ENCODE assay signal across 32 mouse cellular contexts in genomic region chr3:53338571-53338970, GRCm38 (mm10).
DNase-seq lines count a peak whose midpoint lies in the region; ATAC-seq lines count a peak whose summit lies in the region.
"Had no signal": no experiment of that assay in that cellular context is flagged by ENCODE, and none has a peak within 500 bp of the region (broad histone marks: within the 10 kb centered on the region; RNA-seq: fewer than 3 reads in every experiment).

No protein-coding gene starts in this region.

- H3K27me3 ChIP-seq in midbrain, embryonic 13.5 days = no peaks in the 10 kb centered on the region
- no peaks in the 10 kb centered on the region for H3K27me3 ChIP-seq in midbrain, embryonic 15.5 days (replicated peaks)
- H3K27me3 ChIP-seq in hindbrain, embryonic 14.5 days (ENCODE audit: control insufficient read depth, insufficient read depth, low read length) = no peaks in the 10 kb centered on the region

- 0 out of 2 replicates have a peak, but pooled peaks have one; percentile 37 for ATAC-seq in midbrain, embryonic 13.5 days
- no peak for ATAC-seq in midbrain, embryonic 15.5 days (replicated peaks)
- peak; percentile 75; the same call in 1 of the 2 replicates for ATAC-seq in hindbrain, embryonic 14.5 days (ENCODE audit: low FRiP score)
- ATAC-seq: forebrain, embryonic 16.5 days; intestine, embryonic 16.5 days; midbrain, embryonic 16.5 days had no signal

- H3K9ac ChIP-seq in midbrain, embryonic 13.5 days (replicated peaks) = no peak overlapping the region
- H3K9ac ChIP-seq in midbrain, embryonic 15.5 days = no peak overlapping the region
- H3K9ac ChIP-seq in hindbrain, embryonic 14.5 days = no peak overlapping the region
- H3K9ac ChIP-seq: embryonic facial prominence, embryonic 13.5 days; heart, embryonic 13.5 days; liver, embryonic 14.5 days had no signal

- H3K9me3 ChIP-seq in midbrain, embryonic 13.5 days = no peaks in the 10 kb centered on the region
- no peaks in the 10 kb centered on the region for H3K9me3 ChIP-seq in midbrain, embryonic 15.5 days
- H3K9me3 ChIP-seq in hindbrain, embryonic 14.5 days (ENCODE audit: control insufficient read depth, low read length) = no peaks in the 10 kb centered on the region
- H3K9me3 ChIP-seq: embryonic facial prominence, embryonic 13.5 days; forebrain, embryonic 10.5 days; heart, embryonic 13.5 days had no signal

- no peaks in the 10 kb centered on the region; the same call in 1 of the 2 replicates for H3K4me1 ChIP-seq in midbrain, embryonic 13.5 days (replicated peaks)
- no peaks in the 10 kb centered on the region for H3K4me1 ChIP-seq in midbrain, embryonic 15.5 days
- peaks cover 6% of the 10 kb centered on the region for H3K4me1 ChIP-seq in hindbrain, embryonic 14.5 days (replicated peaks; ENCODE audit: control insufficient read depth, insufficient read depth, low read length)

- H3K36me3 ChIP-seq in midbrain, embryonic 13.5 days = no peaks in the 10 kb centered on the region
- no peaks in the 10 kb centered on the region for H3K36me3 ChIP-seq in midbrain, embryonic 15.5 days (replicated peaks)
- H3K36me3 ChIP-seq in hindbrain, embryonic 14.5 days (replicated peaks; ENCODE audit: control insufficient read depth, insufficient read depth) = no peaks in the 10 kb centered on the region
- H3K36me3 ChIP-seq: embryonic facial prominence, embryonic 13.5 days; forebrain, embryonic 10.5 days; G1E; heart, embryonic 13.5 days had no signal

- no peak overlapping the region for H3K4me3 ChIP-seq in midbrain, embryonic 13.5 days (replicated peaks)
- no peak overlapping the region for H3K4me3 ChIP-seq in midbrain, embryonic 15.5 days
- H3K4me3 ChIP-seq in hindbrain, embryonic 14.5 days (replicated peaks; ENCODE audit: low read length) = no peak overlapping the region
- H3K4me3 ChIP-seq: embryonic facial prominence, embryonic 13.5 days; forebrain, embryonic 10.5 days; gastrocnemius, adult 2 months; heart, embryonic 13.5 days; myocyte had no signal

- no peak overlapping the region for H3K4me2 ChIP-seq in midbrain, embryonic 13.5 days (replicated peaks)
- no peak overlapping the region for H3K4me2 ChIP-seq in midbrain, embryonic 15.5 days
- H3K4me2 ChIP-seq in hindbrain, embryonic 14.5 days (replicated peaks) = no peak overlapping the region
- H3K4me2 ChIP-seq: embryonic facial prominence, embryonic 13.5 days; heart, embryonic 13.5 days had no signal

- 90% methylated on average over 7 of the region's 7 CpGs for WGBS in midbrain, embryonic 13.5 days
- WGBS in midbrain, embryonic 15.5 days = 87% methylated on average over 7 of the region's 7 CpGs
- WGBS in hindbrain, embryonic 14.5 days = 63% methylated on average over 7 of the region's 7 CpGs

- peak; percentile 35 to 48 for DNase-seq in cerebellum, postnatal 10 days
- DNase-seq in cerebellum, postnatal 4 days (ENCODE audit: low spot score in 2 of 2) = no peak
- DNase-seq in hindbrain, embryonic 14.5 days (ENCODE audit: low spot score) = no peak
- DNase-seq in retina, postnatal 1 day = peak; percentile 70
- no peak for DNase-seq in kidney, postnatal 14 days
- DNase-seq: adrenal gland, postnatal 10 days; cerebellum, adult 11 months; cerebellum, adult 9-10 months; gastrocnemius, adult 2 months; gastrocnemius, postnatal 36 days; heart, postnatal 10 days; kidney, adult 8-10 months; layer of hippocampus, postnatal 36 days; liver; lung, adult 2 months; lung, postnatal 10 days; right cerebral cortex, postnatal 4 days; thymus, adult 2 months; thymus, postnatal 36 days had no signal

- no peak overlapping the region for H3K27ac ChIP-seq in midbrain, embryonic 13.5 days
- no peak overlapping the region for H3K27ac ChIP-seq in midbrain, embryonic 15.5 days
- H3K27ac ChIP-seq in hindbrain, embryonic 14.5 days = no peak overlapping the region
- H3K27ac ChIP-seq: embryonic facial prominence, embryonic 13.5 days; forebrain, embryonic 10.5 days; gastrocnemius, adult 2 months; heart, embryonic 13.5 days; kidney, postnatal 0 days; liver, embryonic 14.5 days; macrophage had no signal

Comparison
In these comparisons a context has a peak if more than half of its experiments do, and no peak if none do; other contexts are left out.
1. DNase-seq: peak in cerebellum, postnatal 10 days (2 of 2) and retina, postnatal 1 day (single experiment); none in cerebellum, postnatal 4 days (0 of 2), hindbrain, embryonic 14.5 days (single experiment) and kidney, postnatal 14 days (single experiment).